Mouse (Mus musculus): ENCODE results near the gene Wdhd1. TPM values are rescaled to one million over a fixed set of nuclear protein-coding genes. Genes with fewer than 3 reads are reported as not detected.

Gene Wdhd1
- polyA plus RNA-seq, 2 experiments = 33.8 to 34.9 TPM

DNA sequence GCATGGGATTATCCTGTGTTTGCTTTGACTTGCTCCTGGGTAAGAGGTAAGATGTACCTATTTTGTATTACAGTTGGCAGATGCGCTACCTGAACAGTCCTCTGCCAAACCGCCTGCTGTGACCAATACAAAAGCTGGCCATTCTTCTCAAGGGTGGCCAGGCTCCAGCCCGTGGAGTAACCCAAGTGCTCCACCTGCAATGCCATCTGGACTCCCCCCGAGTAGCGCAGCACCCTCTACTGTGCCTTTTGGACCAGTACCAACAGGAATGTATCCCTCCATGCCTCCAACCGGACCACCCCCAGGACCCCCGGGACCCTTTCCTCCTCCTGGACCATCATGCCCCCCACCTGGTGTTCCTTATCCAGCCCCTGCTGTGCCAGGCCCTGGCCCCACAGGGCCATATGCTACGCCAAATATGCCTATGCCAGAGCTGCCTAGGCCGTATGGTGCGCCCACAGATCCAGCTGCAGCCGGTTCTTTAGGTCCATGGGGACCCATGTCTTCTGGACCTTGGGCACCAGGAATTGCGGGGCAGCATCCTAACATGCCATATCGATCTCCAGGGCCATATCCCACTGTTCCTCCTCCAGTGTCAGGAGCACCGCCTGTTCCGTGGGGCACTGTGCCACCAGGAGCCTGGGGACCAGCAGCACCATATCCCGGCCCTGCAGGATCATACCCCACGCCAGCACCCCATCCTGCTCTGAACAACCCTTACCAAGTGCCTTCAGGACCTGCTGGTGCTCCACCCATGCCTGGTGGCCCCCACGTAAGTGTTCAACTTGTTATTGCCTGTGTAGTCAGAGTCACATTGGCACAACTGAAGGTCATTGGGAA, 33.9 kb upstream of the Wdhd1 start:
- Histone ChIP-seq H3K4me3 (ENCODE audit: insufficient read depth in 1 of 2, low read depth in 2 of 2, low read length in 2 of 2) (no peak overlapping the region), H3K4me2 (ENCODE audit: low read depth) (no peak overlapping the region), H3K27me3 (ENCODE audit: control insufficient read depth, insufficient read depth, low read length) (no peaks in the 10 kb centered on the region), H3K9ac (replicated peaks) (no peak overlapping the region), H3K4me1 (replicated peaks; ENCODE audit: control insufficient read depth in 2 of 2, insufficient read depth in 2 of 2, low read length in 1 of 2) (peaks cover 0 to 1% of the 10 kb centered on the region in 2 experiments; a peak in 2 of 4 replicates), H3K9me3 (ENCODE audit: control insufficient read depth, low read length) (no peaks in the 10 kb centered on the region), H3K36me3 (replicated peaks; ENCODE audit: control insufficient read depth, insufficient read depth, low read depth) (peaks cover 54% of the 10 kb centered on the region), H3K27ac (no peak overlapping the region)
- no peak for ATAC-seq (ENCODE audit: insufficient read depth)
- no peak for TF ChIP-seq EP300 (IDR thresholded peaks at IDR 0.05; ENCODE audit: low read depth)
- DNase-seq (ENCODE audit: low read depth in 3 of 3, low spot score in 3 of 3) = no peak
- 92% methylated on average over 18 of the region's 18 CpGs for WGBS (ENCODE audit: insufficient replicate concordance)

DNA sequence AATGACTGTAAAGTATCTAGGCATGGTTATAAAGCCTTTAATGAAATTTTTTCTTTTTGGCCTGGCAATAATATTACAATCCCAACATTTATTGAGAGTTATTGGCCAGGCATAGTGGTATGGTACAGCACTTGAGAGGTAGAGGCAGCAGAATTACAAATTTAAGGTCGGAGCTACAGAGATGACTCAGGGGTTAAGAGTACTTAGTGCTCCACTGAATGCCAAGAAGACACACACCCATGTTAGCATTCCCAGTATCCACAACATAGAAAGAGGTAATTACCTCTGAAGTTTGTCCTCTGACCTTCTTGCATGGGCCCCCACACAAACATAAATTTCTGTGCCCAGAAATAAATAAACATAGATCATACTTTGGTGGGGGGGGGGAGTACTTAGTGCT, 32.4 kb upstream of the Wdhd1 start:
- DNase-seq (ENCODE audit: low read depth in 3 of 3, low spot score in 3 of 3) (no peak), ATAC-seq (ENCODE audit: insufficient read depth) (no peak)
- TF ChIP-seq EP300 (IDR thresholded peaks at IDR 0.05; ENCODE audit: low read depth) (no peak), CTCF (IDR thresholded peaks at IDR 0.05; ENCODE audit: low read depth) (no peak)
- Histone ChIP-seq H3K4me3 (ENCODE audit: insufficient read depth in 1 of 2, low read depth in 2 of 2, low read length in 2 of 2) (no peak overlapping the region), H3K9me3 (ENCODE audit: control insufficient read depth, low read length) (no peaks in the 10 kb centered on the region), H3K27ac (no peak overlapping the region), H3K4me1 (replicated peaks; ENCODE audit: control insufficient read depth in 2 of 2, insufficient read depth in 2 of 2, low read length in 1 of 2) (peaks cover 0 to 4% of the 10 kb centered on the region in 2 experiments; a peak in 2 of 4 replicates), H3K4me2 (ENCODE audit: low read depth) (no peak overlapping the region), H3K36me3 (replicated peaks; ENCODE audit: control insufficient read depth, insufficient read depth, low read depth) (peaks cover 45% of the 10 kb centered on the region), H3K27me3 (ENCODE audit: control insufficient read depth, insufficient read depth, low read length) (no peaks in the 10 kb centered on the region), H3K9ac (replicated peaks) (no peak overlapping the region)
- WGBS (ENCODE audit: insufficient replicate concordance) = 88% methylated on average over 1 of the region's 1 CpGs

DNA sequence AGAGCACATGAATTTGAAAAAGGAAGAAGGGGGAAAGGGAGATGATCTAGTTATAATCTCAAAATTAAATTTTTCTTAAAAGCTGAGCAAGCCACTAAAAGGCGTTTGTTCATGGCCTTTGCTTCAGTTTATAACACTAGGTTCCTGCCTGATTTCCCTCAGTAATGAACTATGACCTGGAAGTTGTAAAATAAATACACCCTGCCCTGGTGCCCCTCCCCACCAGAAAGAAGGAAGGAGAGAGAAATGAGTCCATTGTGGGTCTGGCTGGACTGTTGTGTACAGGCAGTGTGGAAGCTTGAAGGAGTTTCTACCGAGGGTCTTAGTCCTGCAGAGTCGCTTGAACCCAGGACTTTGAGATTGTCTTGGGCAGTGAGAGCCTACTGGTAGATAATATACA, 31.0 kb upstream of the Wdhd1 start:
- Histone ChIP-seq H3K4me1 (replicated peaks; ENCODE audit: control insufficient read depth in 2 of 2, insufficient read depth in 2 of 2, low read length in 1 of 2) (peaks cover 0 to 10% of the 10 kb centered on the region in 2 experiments; a peak in 2 of 4 replicates), H3K9me3 (ENCODE audit: control insufficient read depth, low read length) (no peaks in the 10 kb centered on the region), H3K9ac (replicated peaks) (no peak overlapping the region), H3K4me2 (ENCODE audit: low read depth) (no peak overlapping the region), H3K36me3 (replicated peaks; ENCODE audit: control insufficient read depth, insufficient read depth, low read depth) (peaks cover 34% of the 10 kb centered on the region), H3K4me3 (ENCODE audit: insufficient read depth in 1 of 2, low read depth in 2 of 2, low read length in 2 of 2) (no peak overlapping the region), H3K27me3 (ENCODE audit: control insufficient read depth, insufficient read depth, low read length) (no peaks in the 10 kb centered on the region), H3K27ac (no peak overlapping the region)
- WGBS (ENCODE audit: insufficient replicate concordance) = 64% methylated on average over 3 of the region's 3 CpGs
- no peak for TF ChIP-seq EP300 (IDR thresholded peaks at IDR 0.05; ENCODE audit: low read depth)
- TF ChIP-seq CTCF (IDR thresholded peaks at IDR 0.05; ENCODE audit: low read depth) = no peak
- ATAC-seq (ENCODE audit: insufficient read depth) (no peak), DNase-seq (ENCODE audit: low read depth in 3 of 3, low spot score in 3 of 3) (no peak)

DNA sequence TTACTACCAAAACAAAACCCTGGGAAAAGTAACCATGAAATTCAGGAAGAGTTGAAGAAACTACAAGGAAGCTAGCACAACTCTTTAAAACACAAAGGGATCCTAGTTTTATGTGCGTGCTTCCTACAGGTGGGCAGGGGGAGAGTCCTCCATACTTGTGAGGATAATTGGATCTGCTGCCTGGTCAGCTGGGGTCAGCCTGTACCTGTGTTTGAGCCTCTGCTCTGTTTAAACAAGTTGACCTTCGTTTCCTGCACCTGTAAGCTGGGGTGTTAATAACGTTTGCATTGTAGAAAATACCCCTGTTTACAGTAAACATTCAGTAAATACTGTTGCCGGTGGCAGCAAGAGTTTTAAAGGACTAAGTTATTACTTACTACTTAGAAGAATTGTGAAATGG, 29.3 kb upstream of the Wdhd1 start:
- no peak overlapping the region for H3K9ac ChIP-seq (replicated peaks)
- H3K36me3 ChIP-seq (replicated peaks; ENCODE audit: control insufficient read depth, insufficient read depth, low read depth) = peaks cover 24% of the 10 kb centered on the region
- DNase-seq (ENCODE audit: low read depth in 3 of 3, low spot score in 3 of 3) (no peak), ATAC-seq (ENCODE audit: insufficient read depth) (no peak)
- WGBS (ENCODE audit: insufficient replicate concordance) = 75% methylated on average over 4 of the region's 4 CpGs
- peaks cover 0 to 12% of the 10 kb centered on the region in 2 experiments; a peak in 2 of 4 replicates for H3K4me1 ChIP-seq (replicated peaks; ENCODE audit: control insufficient read depth in 2 of 2, insufficient read depth in 2 of 2, low read length in 1 of 2)
- no peak overlapping the region for H3K4me2 ChIP-seq (ENCODE audit: low read depth)
- no peak overlapping the region for H3K27ac ChIP-seq
- no peak overlapping the region for H3K4me3 ChIP-seq (ENCODE audit: insufficient read depth in 1 of 2, low read depth in 2 of 2, low read length in 2 of 2)
- no peaks in the 10 kb centered on the region for H3K9me3 ChIP-seq (ENCODE audit: control insufficient read depth, low read length)
- no peak for TF ChIP-seq CTCF (IDR thresholded peaks at IDR 0.05; ENCODE audit: low read depth)
- no peak for TF ChIP-seq EP300 (IDR thresholded peaks at IDR 0.05; ENCODE audit: low read depth)
- H3K27me3 ChIP-seq (ENCODE audit: control insufficient read depth, insufficient read depth, low read length) = no peaks in the 10 kb centered on the region

DNA sequence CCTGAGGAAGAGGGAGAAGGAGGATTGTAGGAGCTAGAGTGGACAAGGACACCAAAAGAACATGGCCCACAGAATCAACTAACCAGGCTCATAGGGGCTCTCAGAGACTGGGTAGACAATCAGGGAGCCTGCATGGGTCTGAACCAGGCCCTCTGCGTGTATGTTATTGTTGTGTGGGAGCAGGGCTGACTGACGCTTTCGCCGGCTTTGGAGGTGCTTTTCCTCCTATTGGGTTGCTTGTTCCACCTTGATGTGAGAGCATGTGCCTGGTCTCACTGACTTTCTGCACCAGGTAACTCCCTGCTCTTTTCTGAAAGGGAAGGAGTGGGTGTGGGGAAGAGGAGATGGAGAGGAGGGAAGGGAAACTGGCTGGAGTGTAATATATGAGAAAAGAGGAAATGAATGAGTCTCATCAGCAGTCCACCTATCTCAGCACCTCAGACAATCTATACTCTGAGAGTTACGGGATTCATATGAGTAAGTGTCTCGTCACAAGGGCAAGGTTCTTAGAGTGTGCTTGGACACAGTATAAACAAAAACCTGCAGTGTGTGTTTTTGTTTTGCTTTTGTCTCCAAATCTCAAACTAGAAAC, 28.3 kb upstream of the Wdhd1 start:
- no peak for TF ChIP-seq EP300 (IDR thresholded peaks at IDR 0.05; ENCODE audit: low read depth)
- no peak for TF ChIP-seq CTCF (IDR thresholded peaks at IDR 0.05; ENCODE audit: low read depth)
- DNase-seq (ENCODE audit: low read depth in 3 of 3, low spot score in 3 of 3) = no peak
- Histone ChIP-seq H3K9ac (replicated peaks) (no peak overlapping the region), H3K4me2 (ENCODE audit: low read depth) (no peak overlapping the region), H3K36me3 (replicated peaks; ENCODE audit: control insufficient read depth, insufficient read depth, low read depth) (peaks cover 14% of the 10 kb centered on the region), H3K27me3 (ENCODE audit: control insufficient read depth, insufficient read depth, low read length) (no peaks in the 10 kb centered on the region), H3K9me3 (ENCODE audit: control insufficient read depth, low read length) (no peaks in the 10 kb centered on the region), H3K4me3 (ENCODE audit: insufficient read depth in 1 of 2, low read depth in 2 of 2, low read length in 2 of 2) (no peak overlapping the region), H3K27ac (no peak overlapping the region), H3K4me1 (replicated peaks; ENCODE audit: control insufficient read depth in 2 of 2, insufficient read depth in 2 of 2, low read length in 1 of 2) (peaks cover 4 to 13% of the 10 kb centered on the region in 2 experiments)
- 80% methylated on average over 6 of the region's 6 CpGs for WGBS (ENCODE audit: insufficient replicate concordance)
- ATAC-seq (ENCODE audit: insufficient read depth) = no peak

Measured in liver, embryonic 14.5 days (tissue).